Mouse (Mus musculus): Measurements from ENCODE around the gene Ndufv3.

Ndufv3 gene

GRCm38 (mm10) chr17:31519946-31520838 is at the start of gene Ndufv3, which contains the start of gene Wdr4:
Gene Ndufv3, plus strand, starts transcription at chr17:31520115.
Gene Wdr4, minus strand, starts transcription at chr17:31519980.
- peak; percentile 99 for DNase-seq

GRCm38 (mm10) chr17:31470766-31471418 is 49.0 kb upstream of the Ndufv3 start:
- DNase-seq = no peak

GRCm38 (mm10) chr17:31474388-31474787 is 45.5 kb upstream of the Ndufv3 start:
- DNase-seq = no peak

GRCm38 (mm10) chr17:31478606-31479005 is 41.3 kb upstream of the Ndufv3 start:
- DNase-seq = no peak

- DNase-seq = no peak
Observed at GRCm38 (mm10) chr17:31479108-31479844, 40.6 kb upstream of the Ndufv3 start.

GRCm38 (mm10) chr17:31486616-31487198 is 33.2 kb upstream of the Ndufv3 start:
- DNase-seq = no peak

GRCm38 (mm10) chr17:31487433-31488060 is 32.4 kb upstream of the Ndufv3 start:
- no peak for DNase-seq

- no peak for DNase-seq
Observed at GRCm38 (mm10) chr17:31491355-31491754, 28.6 kb upstream of the Ndufv3 start.

GRCm38 (mm10) chr17:31492416-31492815 is 27.5 kb upstream of the Ndufv3 start:
- peak; percentile 92 to 96 for DNase-seq

- DNase-seq = no peak
Observed at GRCm38 (mm10) chr17:31494989-31495388, 24.9 kb upstream of the Ndufv3 start.

GRCm38 (mm10) chr17:31497726-31498125 is 22.2 kb upstream of the Ndufv3 start:
- peak in 1 of 2 experiments; percentile 23 for DNase-seq

- peak; percentile 45 to 68 for DNase-seq
Observed at GRCm38 (mm10) chr17:31499725-31500124, 20.2 kb upstream of the Ndufv3 start.

GRCm38 (mm10) chr17:31500416-31500815 is 19.5 kb upstream of the Ndufv3 start:
- DNase-seq = no peak

GRCm38 (mm10) chr17:31500908-31501307 is 19.0 kb upstream of the Ndufv3 start:
- peak in 1 of 2 experiments; percentile 41 for DNase-seq

- DNase-seq = no peak
Observed at GRCm38 (mm10) chr17:31502261-31502927, 17.5 kb upstream of the Ndufv3 start.

GRCm38 (mm10) chr17:31503337-31503736 is 16.6 kb upstream of the Ndufv3 start:
- DNase-seq = no peak

GRCm38 (mm10) chr17:31503936-31504335 is 16.0 kb upstream of the Ndufv3 start:
- no peak for DNase-seq

GRCm38 (mm10) chr17:31505013-31505412 is 14.9 kb upstream of the Ndufv3 start:
- DNase-seq = no peak

GRCm38 (mm10) chr17:31506282-31506681 is 13.6 kb upstream of the Ndufv3 start:
- no peak for DNase-seq

GRCm38 (mm10) chr17:31510944-31511343 is 9.0 kb upstream of the Ndufv3 start:
- no peak for DNase-seq

GRCm38 (mm10) chr17:31511792-31512495 is 8.0 kb upstream of the Ndufv3 start:
- peak; percentile 93 to 95 for DNase-seq

Data from cerebellum, postnatal 10 days (tissue).